Mouse (Mus musculus) neural tube, embryonic 14.5 days (tissue): ENCODE results near the gene Zfp53. TPM values are rescaled to one million over a fixed set of nuclear protein-coding genes. Genes with fewer than 3 reads are reported as not detected.
"Not testable (repeated sequence)": the region's sequence is repeated elsewhere in the genome, so short reads cannot be mapped to it uniquely, and the experiment has no call there.

Experiments
- ATAC-seq: fragments of 200-750 bp; cut with Nextera tagmentation; 2 replicates; pipeline ENCODE4 v1.8.0; 2017; ENCODE audit warnings: low read depth, mild to moderate bottlenecking, moderate TSS enrichment, moderate library complexity
- H3K27ac ChIP-seq: fragments of 300-500 bp; sonication (generic); 2 replicates; pipeline ENCODE4 v1.5.1; 2014; ENCODE audit warnings: low read depth, mild to moderate bottlenecking, control low read depth, low read length, moderate library complexity, mixed read lengths
- H3K27me3 ChIP-seq: fragments of 300-500 bp; sonication (generic); 2 replicates; pipeline ENCODE4 v1.6.1; 2014; ENCODE audit warnings: low read length; ENCODE audit not compliant: control insufficient read depth, insufficient read depth
- H3K36me3 ChIP-seq: fragments of 300-500 bp; sonication (generic); 2 replicates; pipeline ENCODE4 v1.6.1; 2014; ENCODE audit warnings: low read length, mixed read lengths; ENCODE audit not compliant: control insufficient read depth, insufficient read depth
- H3K4me1 ChIP-seq: fragments of 300-500 bp; sonication (generic); 2 replicates; pipeline ENCODE4 v1.6.1; 2014; ENCODE audit warnings: low read length; ENCODE audit not compliant: control insufficient read depth, insufficient read depth
- H3K4me2 ChIP-seq: fragments of 300-500 bp; sonication (generic); 2 replicates; pipeline ENCODE4 v1.6.1; 2014; ENCODE audit warnings: mild to moderate bottlenecking, low read depth, low read length, control low read depth
- H3K4me3 ChIP-seq: fragments of 300-500 bp; sonication (generic); 2 replicates; pipeline ENCODE4 v1.5.1; 2014; ENCODE audit warnings: low read depth, low read length, control low read depth, mixed read lengths
- H3K9ac ChIP-seq: fragments of 300-500 bp; sonication (generic); replicated peaks from 2 replicates; pipeline ENCODE4 v1.6.1; 2014; ENCODE audit warnings: low read depth, mild to moderate bottlenecking, control low read depth, low read length, mixed read lengths
- H3K9me3 ChIP-seq: fragments of 300-500 bp; sonication (generic); 2 replicates; pipeline ENCODE4 v1.6.1; 2016; ENCODE audit warnings: low read length; ENCODE audit not compliant: control insufficient read depth
- WGBS: fragments of 180-500 bp; shearing (Covaris S2); extraction: QIAGEN DNeasy Blood & Tissue Kit; methylation state at CpG from one replicate; pipeline ENCODE4 v1.1.7; 2014; 5-methylcytosine and 5-hydroxymethylcytosine counted together
- polyA plus RNA-seq: library from polyadenylated mRNA; unstranded; fragments of >200 nt; fragmentation: Nextera tagmentation; extraction: Ambion mirVana; gene quantifications from 2 replicates; pipeline ENCODE4 v1.2.1, GENCODE M21; 2014

The Zfp53 gene
- polyA plus RNA-seq, 1 experiment from 2014 or later: 10.4 TPM

- ATAC-seq, H3K4me3 ChIP-seq, H3K27ac ChIP-seq, H3K27me3 ChIP-seq, H3K4me2 ChIP-seq, H3K36me3 ChIP-seq, H3K4me1 ChIP-seq, H3K9ac ChIP-seq, H3K9me3 ChIP-seq: not testable (repeated sequence)
- 100% methylated on average over 1 of the region's 1 CpGs for whole genome bisulfite sequencing
These were observed 13.5 kb upstream of the Zfp53 start for GRCm38 (mm10) chr17:21475290-21475689.

DNA sequence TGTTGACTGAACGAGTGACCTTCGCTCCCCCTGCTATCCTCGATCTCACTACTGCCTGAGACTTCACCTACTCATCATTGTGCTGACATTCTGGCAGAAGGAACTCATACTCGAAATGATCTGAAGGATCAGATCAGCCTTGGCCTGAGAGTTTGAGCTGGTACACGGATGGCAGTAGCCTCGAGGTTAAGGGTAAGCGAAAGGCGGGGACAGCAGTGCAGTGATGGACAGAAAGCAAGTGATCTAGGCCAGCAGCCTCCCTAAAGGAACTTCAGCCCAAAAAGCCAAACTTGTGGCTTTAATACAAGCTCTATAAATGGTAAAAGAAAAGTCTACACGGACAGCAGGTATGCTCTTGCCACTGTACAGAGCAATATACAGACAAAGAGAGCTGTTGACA, 12.4 kb upstream of the Zfp53 start:
- H3K4me1 ChIP-seq, H3K27me3 ChIP-seq, H3K27ac ChIP-seq, H3K9ac ChIP-seq, H3K9me3 ChIP-seq, H3K4me2 ChIP-seq, H3K4me3 ChIP-seq, H3K36me3 ChIP-seq, ATAC-seq: not testable (repeated sequence)
- WGBS: 83% methylated on average over 4 of the region's 9 CpGs

- not testable (repeated sequence) for H3K4me1 ChIP-seq, H3K36me3 ChIP-seq, H3K4me2 ChIP-seq, H3K9ac ChIP-seq, H3K4me3 ChIP-seq, H3K27me3 ChIP-seq, ATAC-seq, H3K9me3 ChIP-seq, H3K27ac ChIP-seq
- 82% methylated on average over 9 of the region's 10 CpGs for WGBS
These were observed 10.6 kb upstream of the Zfp53 start for GRCm38 (mm10) chr17:21478103-21478777.

- Histone ChIP-seq H3K4me3 (peak overlapping the region; percentile 78), H3K9ac (peak overlapping the region; percentile 67; the same call in 1 of the 2 replicates), H3K4me2 (peak overlapping the region; percentile 75), H3K27me3 (no peaks in the 10 kb centered on the region), H3K4me1 (0 out of 2 replicates have a peak, but pooled peaks cover 3% of the 10 kb centered on the region), H3K9me3 (no peaks in the 10 kb centered on the region), H3K27ac (no peak overlapping the region), H3K36me3 (no peaks in the 10 kb centered on the region)
- 17% methylated on average over 8 of the region's 8 CpGs for WGBS
- no peak for ATAC-seq
These were observed 753 bp downstream of the Zfp53 start for GRCm38 (mm10) chr17:21489500-21490001.

- Histone ChIP-seq H3K9ac (no peak overlapping the region), H3K4me3 (no peak overlapping the region), H3K9me3 (no peaks in the 10 kb centered on the region), H3K27ac (no peak overlapping the region), H3K4me1 (no peaks in the 10 kb centered on the region), H3K36me3 (no peaks in the 10 kb centered on the region), H3K27me3 (no peaks in the 10 kb centered on the region), H3K4me2 (no peak overlapping the region)
- WGBS: 84% methylated on average over 1 of the region's 1 CpGs
- no peak for ATAC-seq
These were observed 12.6 kb downstream of the Zfp53 start for GRCm38 (mm10) chr17:21501365-21501764.

- Histone ChIP-seq H3K36me3 (peaks cover 7% of the 10 kb centered on the region; the same call in 1 of the 2 replicates), H3K27ac (no peak overlapping the region), H3K27me3 (no peaks in the 10 kb centered on the region), H3K9me3 (no peaks in the 10 kb centered on the region), H3K4me1 (no peaks in the 10 kb centered on the region), H3K4me2 (no peak overlapping the region), H3K4me3 (no peak overlapping the region), H3K9ac (no peak overlapping the region)
- 100% methylated on average over 1 of the region's 1 CpGs for WGBS
- ATAC-seq: no peak
These were observed 15.7 kb downstream of the Zfp53 start for GRCm38 (mm10) chr17:21504524-21504923.

DNA sequence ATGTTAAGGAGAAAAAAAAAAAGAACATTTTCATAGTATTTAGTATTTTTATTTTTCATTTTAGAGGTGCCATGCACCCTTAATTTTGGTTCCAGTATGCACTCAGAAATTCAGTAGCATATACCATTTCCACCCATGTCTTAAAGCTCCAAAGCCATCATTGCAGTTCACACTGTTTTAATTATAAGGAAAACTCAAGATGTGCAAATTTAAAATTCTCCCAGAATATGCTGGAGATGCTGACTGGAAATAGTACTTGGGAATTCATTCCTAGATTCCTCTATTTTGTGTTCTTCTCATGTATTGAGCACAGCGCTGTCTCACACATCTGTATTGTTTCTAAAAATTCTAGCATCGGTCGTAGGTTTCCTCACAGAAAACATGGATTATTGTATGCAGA, 17.5 kb downstream of the Zfp53 start:
- H3K9ac ChIP-seq: no peak overlapping the region
- H3K36me3 ChIP-seq: peaks cover 10% of the 10 kb centered on the region; the same call in 1 of the 2 replicates
- 98% methylated on average over 3 of the region's 3 CpGs for WGBS
- no peak overlapping the region for H3K27ac ChIP-seq
- ATAC-seq: no peak
- H3K27me3 ChIP-seq: no peaks in the 10 kb centered on the region
- no peaks in the 10 kb centered on the region for H3K4me1 ChIP-seq
- no peak overlapping the region for H3K4me2 ChIP-seq
- no peak overlapping the region for H3K4me3 ChIP-seq
- H3K9me3 ChIP-seq: no peaks in the 10 kb centered on the region

DNA sequence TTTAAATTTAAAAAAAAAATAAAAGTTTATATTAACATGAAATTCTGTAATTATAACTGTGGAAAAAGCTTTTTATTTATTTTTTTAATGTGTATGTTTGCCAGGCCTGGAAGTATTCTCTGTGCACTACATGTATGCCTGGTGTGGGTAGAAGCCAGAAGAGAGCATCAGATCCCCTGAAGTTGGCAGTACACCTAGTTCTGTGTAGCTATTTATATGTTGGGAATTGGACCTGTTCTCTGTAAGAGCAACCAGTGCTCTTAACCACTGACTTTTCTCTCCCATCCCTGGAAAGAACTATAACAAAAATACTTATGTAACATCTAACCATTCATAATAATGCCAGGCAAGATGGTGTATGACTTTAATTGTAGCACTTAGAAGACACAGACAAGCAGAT, 21.0 kb downstream of the Zfp53 start:
- Histone ChIP-seq H3K27me3 (no peaks in the 10 kb centered on the region), H3K9ac (no peak overlapping the region), H3K4me1 (no peaks in the 10 kb centered on the region), H3K4me2 (no peak overlapping the region), H3K4me3 (no peak overlapping the region), H3K27ac (no peak overlapping the region), H3K9me3 (no peaks in the 10 kb centered on the region), H3K36me3 (peaks cover 10% of the 10 kb centered on the region; the same call in 1 of the 2 replicates)
- ATAC-seq: no peak

GRCm38 (mm10) chr17:21515403-21516105, 26.8 kb downstream of the Zfp53 start:
- Histone ChIP-seq H3K4me1 (0 out of 2 replicates have a peak, but pooled peaks cover 3% of the 10 kb centered on the region), H3K4me3 (peak overlapping the region; percentile 49; the same call in 1 of the 2 replicates), H3K36me3 (0 out of 2 replicates have a peak, but pooled peaks cover 1% of the 10 kb centered on the region), H3K27me3 (no peaks in the 10 kb centered on the region), H3K4me2 (peak overlapping the region; percentile 89), H3K27ac (no peak overlapping the region), H3K9me3 (no peaks in the 10 kb centered on the region), H3K9ac (peak overlapping the region; percentile 60; the same call in 1 of the 2 replicates)
- under 1% methylated on average over 8 of the region's 8 CpGs for WGBS
- peak; percentile 67; the same call in 1 of the 2 replicates for ATAC-seq
